Mouse (Mus musculus) intestine, embryonic 16.5 days (tissue): ENCODE measurements at regions not wholly inside any gene's neighbourhood (a gene's known extent, or its start where the extent isn't known, plus 50 kb on each side); places are given as distances from the start of the nearest gene placed in this dataset.

Experiments used
- ATAC-seq: fragments of 200-750 bp; cut with Nextera tagmentation; 2 replicates; pipeline ENCODE4 v1.8.0; 2017; ENCODE audit warnings: moderate TSS enrichment, moderate library complexity
- H3K27ac ChIP-seq: fragments of 300-500 bp; sonication (generic); 2 replicates; pipeline ENCODE4 v1.5.1; 2014; ENCODE audit warnings: mild to moderate bottlenecking, low read length
- H3K27me3 ChIP-seq: fragments of 300-500 bp; sonication (generic); replicated peaks from 2 replicates; pipeline ENCODE4 v1.6.1; 2014; ENCODE audit warnings: low read length, control low read depth, mixed read lengths; ENCODE audit not compliant: control insufficient read depth, insufficient read depth
- H3K36me3 ChIP-seq: fragments of 300-500 bp; sonication (generic); 2 replicates; pipeline ENCODE4 v1.6.1; 2014; ENCODE audit warnings: low read length, control low read depth; ENCODE audit not compliant: control insufficient read depth, insufficient read depth
- H3K4me1 ChIP-seq: fragments of 300-500 bp; sonication (generic); 2 replicates; pipeline ENCODE4 v1.6.1; 2014; ENCODE audit warnings: low read length, control low read depth, mixed read lengths; ENCODE audit not compliant: control insufficient read depth, insufficient read depth
- H3K4me2 ChIP-seq: fragments of 300-500 bp; sonication (generic); 2 replicates; pipeline ENCODE4 v1.6.1; 2014; ENCODE audit warnings: low read depth, low read length, control low read depth
- H3K4me3 ChIP-seq: fragments of 300-500 bp; sonication (generic); 2 replicates; pipeline ENCODE4 v1.5.1; 2014; ENCODE audit warnings: mild to moderate bottlenecking, low read length
- H3K9ac ChIP-seq: fragments of 300-500 bp; sonication (generic); 2 replicates; pipeline ENCODE4 v1.6.1; 2014; ENCODE audit warnings: low read depth, low read length
- H3K9me3 ChIP-seq: fragments of 300-500 bp; sonication (generic); 2 replicates; pipeline ENCODE4 v1.6.1; 2016; ENCODE audit warnings: low read length, control low read depth; ENCODE audit not compliant: control insufficient read depth
- WGBS: fragments of 180-500 bp; shearing (Covaris S2); extraction: QIAGEN DNeasy Blood & Tissue Kit; methylation state at CpG from one replicate; pipeline ENCODE4 v1.1.7; 2014; 5-methylcytosine and 5-hydroxymethylcytosine counted together

GRCm38 (mm10) chr13:82413677-82414076 is 630.8 kb downstream of the Cetn3 start:
- Histone ChIP-seq H3K4me1 (no peaks in the 10 kb centered on the region), H3K9me3 (no peaks in the 10 kb centered on the region), H3K4me2 (no peak overlapping the region), H3K4me3 (no peak overlapping the region), H3K27ac (no peak overlapping the region), H3K36me3 (no peaks in the 10 kb centered on the region), H3K27me3 (no peaks in the 10 kb centered on the region), H3K9ac (no peak overlapping the region)
- no peak for ATAC-seq
- WGBS: 73% methylated on average over 3 of the region's 3 CpGs

GRCm38 (mm10) chr13:82420966-82421365 is 638.1 kb downstream of the Cetn3 start:
- no peaks in the 10 kb centered on the region for H3K27me3 ChIP-seq
- no peaks in the 10 kb centered on the region for H3K36me3 ChIP-seq
- H3K4me2 ChIP-seq: no peak overlapping the region
- no peak overlapping the region for H3K4me3 ChIP-seq
- H3K9me3 ChIP-seq: no peaks in the 10 kb centered on the region
- H3K27ac ChIP-seq: no peak overlapping the region
- no peaks in the 10 kb centered on the region for H3K4me1 ChIP-seq
- ATAC-seq: no peak
- no peak overlapping the region for H3K9ac ChIP-seq

GRCm38 (mm10) chr13:82423911-82424654 is 641.2 kb downstream of the Cetn3 start:
- Histone ChIP-seq H3K9ac (no peak overlapping the region), H3K27ac (no peak overlapping the region), H3K4me1 (no peaks in the 10 kb centered on the region), H3K4me3 (no peak overlapping the region), H3K9me3 (no peaks in the 10 kb centered on the region), H3K27me3 (no peaks in the 10 kb centered on the region), H3K36me3 (no peaks in the 10 kb centered on the region), H3K4me2 (no peak overlapping the region)
- WGBS: 76% methylated on average over 5 of the region's 5 CpGs
- no peak for ATAC-seq

- no peaks in the 10 kb centered on the region for H3K36me3 ChIP-seq
- no peak overlapping the region for H3K4me2 ChIP-seq
- no peaks in the 10 kb centered on the region for H3K9me3 ChIP-seq
- no peaks in the 10 kb centered on the region for H3K4me1 ChIP-seq
- no peaks in the 10 kb centered on the region for H3K27me3 ChIP-seq
- WGBS: 79% methylated on average over 10 of the region's 10 CpGs
- no peak overlapping the region for H3K27ac ChIP-seq
- H3K9ac ChIP-seq: no peak overlapping the region
- no peak overlapping the region for H3K4me3 ChIP-seq
- ATAC-seq: no peak
These were observed 642.0 kb downstream of the Cetn3 start for GRCm38 (mm10) chr13:82424732-82425341.

GRCm38 (mm10) chr13:82432411-82432810 is 649.5 kb downstream of the Cetn3 start:
- no peak overlapping the region for H3K9ac ChIP-seq
- 66% methylated on average over 2 of the region's 2 CpGs for WGBS
- no peaks in the 10 kb centered on the region for H3K9me3 ChIP-seq
- ATAC-seq: no peak
- H3K4me3 ChIP-seq: no peak overlapping the region
- H3K4me1 ChIP-seq: no peaks in the 10 kb centered on the region
- no peaks in the 10 kb centered on the region for H3K27me3 ChIP-seq
- H3K4me2 ChIP-seq: no peak overlapping the region
- H3K36me3 ChIP-seq: no peaks in the 10 kb centered on the region
- no peak overlapping the region for H3K27ac ChIP-seq

- H3K27ac ChIP-seq: no peak overlapping the region
These were observed 656.4 kb downstream of the Cetn3 start for GRCm38 (mm10) chr13:82439294-82439693.

GRCm38 (mm10) chr13:82453650-82454049 is 670.8 kb downstream of the Cetn3 start:
- H3K9ac ChIP-seq: no peak overlapping the region
- no peak for ATAC-seq
- H3K27ac ChIP-seq: no peak overlapping the region
- no peaks in the 10 kb centered on the region for H3K27me3 ChIP-seq
- H3K9me3 ChIP-seq: no peaks in the 10 kb centered on the region
- 80% methylated on average over 5 of the region's 5 CpGs for WGBS
- H3K4me2 ChIP-seq: no peak overlapping the region
- H3K36me3 ChIP-seq: no peaks in the 10 kb centered on the region
- H3K4me1 ChIP-seq: no peaks in the 10 kb centered on the region
- no peak overlapping the region for H3K4me3 ChIP-seq

More at GRCm38 (mm10) chr13:82439294-82439693, 656.4 kb downstream of the Cetn3 start:
- no peak for ATAC-seq
- Histone ChIP-seq H3K27me3 (no peaks in the 10 kb centered on the region), H3K9me3 (no peaks in the 10 kb centered on the region), H3K4me3 (no peak overlapping the region), H3K4me2 (no peak overlapping the region), H3K4me1 (no peaks in the 10 kb centered on the region), H3K36me3 (no peaks in the 10 kb centered on the region), H3K9ac (no peak overlapping the region)
- 90% methylated on average over 1 of the region's 1 CpGs for WGBS

- WGBS: 79% methylated on average over 7 of the region's 7 CpGs
- no peaks in the 10 kb centered on the region for H3K9me3 ChIP-seq
- no peak overlapping the region for H3K27ac ChIP-seq
- H3K4me2 ChIP-seq: no peak overlapping the region
- no peaks in the 10 kb centered on the region for H3K36me3 ChIP-seq
- H3K9ac ChIP-seq: no peak overlapping the region
- H3K4me1 ChIP-seq: no peaks in the 10 kb centered on the region
- no peaks in the 10 kb centered on the region for H3K27me3 ChIP-seq
- no peak overlapping the region for H3K4me3 ChIP-seq
- ATAC-seq: no peak
These were observed 700.5 kb downstream of the Cetn3 start for GRCm38 (mm10) chr13:82483265-82483929.

GRCm38 (mm10) chr13:82496606-82497005 is 713.7 kb downstream of the Cetn3 start:
- Histone ChIP-seq H3K27ac (no peak overlapping the region), H3K9me3 (no peaks in the 10 kb centered on the region), H3K4me2 (no peak overlapping the region), H3K4me3 (no peak overlapping the region), H3K36me3 (no peaks in the 10 kb centered on the region), H3K4me1 (no peaks in the 10 kb centered on the region), H3K27me3 (no peaks in the 10 kb centered on the region), H3K9ac (no peak overlapping the region)
- WGBS: 88% methylated on average over 2 of the region's 2 CpGs
- ATAC-seq: no peak
